In genomic region chr1:182482991-182483909, GRCm38 (mm10) we compare ENCODE assay signal across 15 mouse cellular contexts. TPM values are rescaled to one million over a fixed set of nuclear protein-coding genes. Genes with fewer than 3 reads are reported as not detected.
DNase-seq lines count a peak whose midpoint lies in the region; ATAC-seq and TF ChIP-seq lines count a peak whose summit lies in the region.
"Had no signal": no experiment of that assay in that cellular context is flagged by ENCODE, and none has a peak within 500 bp of the region (broad histone marks: within the 10 kb centered on the region; RNA-seq: fewer than 3 reads in every experiment).

No protein-coding gene starts in this region.

- intact Hi-C loops in gastrocnemius, adult 2 months (cut with DNase I) = no loop called here
- intact Hi-C loops in gastrocnemius, postnatal 36 days (cut with DNase I) = loop anchor here (10.0 kb wide), 1 partner anchor 182 kb away; no protein-coding TSS in a partner anchor

- peak overlapping the region; percentile 64 for H3K27ac ChIP-seq in gastrocnemius, adult 2 months
- peak overlapping the region; percentile 85; the same call in 1 of the 2 replicates for H3K27ac ChIP-seq in kidney, embryonic 16.5 days (ENCODE audit: low read length)
- H3K27ac ChIP-seq: forebrain, embryonic 12.5 days; midbrain, embryonic 13.5 days; neural tube, embryonic 13.5 days had no signal

- H3K4me2 ChIP-seq in kidney, embryonic 16.5 days (replicated peaks; ENCODE audit: low read depth, low read length) = no peak overlapping the region
- H3K4me2 ChIP-seq: forebrain, embryonic 12.5 days; midbrain, embryonic 13.5 days; neural tube, embryonic 13.5 days had no signal

- no peak for DNase-seq in gastrocnemius, adult 2 months
- DNase-seq in gastrocnemius, postnatal 36 days = no peak
- DNase-seq in kidney, postnatal 14 days = no peak
- DNase-seq in right cerebral cortex, postnatal 10 days (ENCODE audit: low spot score in 2 of 2) = peak; percentile 64 to 80
- DNase-seq in right cerebral cortex, postnatal 25 days = no peak
- DNase-seq: cerebellum, adult 8-10 months; gastrocnemius, postnatal 14 days; thymus, postnatal 14 days had no signal

- H3K4me3 ChIP-seq in gastrocnemius, adult 2 months = no peak overlapping the region
- no peak overlapping the region for H3K4me3 ChIP-seq in kidney, embryonic 16.5 days (ENCODE audit: low read length)
- H3K4me3 ChIP-seq: forebrain, embryonic 12.5 days; midbrain, embryonic 13.5 days; neural tube, embryonic 13.5 days had no signal

- H3K4me1 ChIP-seq in kidney, embryonic 16.5 days (ENCODE audit: insufficient read depth, low read length) = peaks cover 36% of the 10 kb centered on the region
- H3K4me1 ChIP-seq: forebrain, embryonic 12.5 days; midbrain, embryonic 13.5 days; neural tube, embryonic 13.5 days had no signal

- no peaks in the 10 kb centered on the region for H3K27me3 ChIP-seq in kidney, embryonic 16.5 days (ENCODE audit: insufficient read depth, low read length)
- H3K27me3 ChIP-seq: forebrain, embryonic 12.5 days; midbrain, embryonic 13.5 days; neural tube, embryonic 13.5 days had no signal

- TF ChIP-seq CTCF in gastrocnemius, adult 2 months (IDR thresholded peaks at IDR 0.05) = no peak

- H3K9ac ChIP-seq in kidney, embryonic 16.5 days (replicated peaks; ENCODE audit: low read length) = no peak overlapping the region
- H3K9ac ChIP-seq: forebrain, embryonic 12.5 days; midbrain, embryonic 13.5 days; neural tube, embryonic 13.5 days had no signal

- H3K9me3 ChIP-seq in kidney, embryonic 16.5 days (ENCODE audit: low read length) = no peaks in the 10 kb centered on the region
- H3K9me3 ChIP-seq: forebrain, embryonic 12.5 days; midbrain, embryonic 13.5 days; neural tube, embryonic 13.5 days had no signal

- no peak for ATAC-seq in kidney, embryonic 16.5 days (ENCODE audit: low FRiP score, low TSS enrichment)
- no peak for ATAC-seq in monocyte, adult 5-6 weeks (replicated peaks; ENCODE audit: insufficient number of reproducible peaks, low FRiP score, low TSS enrichment, poor library complexity, severe bottlenecking)
- ATAC-seq: CD4-positive, CD25-positive, alpha-beta regulatory T cell, adult 4 months; inflammation-experienced regulatory T-cells, adult 6 months; midbrain, embryonic 13.5 days had no signal

- H3K36me3 ChIP-seq in kidney, embryonic 16.5 days (ENCODE audit: insufficient read depth, low read length) = peaks cover 55% of the 10 kb centered on the region

- 91% methylated on average over 14 of the region's 14 CpGs for WGBS in kidney, embryonic 16.5 days

RNA-seq across cellular contexts. Expression of gene Capn2, which starts 34.2 kb away (rescaled TPM):
- 10 to 100 TPM; 46.7 to 55.3 TPM for total RNA-seq in gastrocnemius, adult 2 months (2021)
- 10 to 100 TPM; 43.9 to 51.1 TPM for total RNA-seq in gastrocnemius, postnatal 36 days (2021)
- polyA plus RNA-seq in kidney, embryonic 16.5 days (2015; fragmentation: Nextera tagmentation; extraction: Ambion mirVana) = 136 and 142 TPM in 2 replicates
- 167 to 244 TPM (median 240 TPM) in 3 replicates for total RNA-seq in monocyte, adult 5-6 weeks (2017)

Comparison
In these comparisons a context has a peak if more than half of its experiments do, and no peak if none do; other contexts are left out.
1. DNase-seq: peak in right cerebral cortex, postnatal 10 days (2 of 2); none in gastrocnemius, adult 2 months (single experiment), gastrocnemius, postnatal 36 days (0 of 2), kidney, postnatal 14 days (single experiment) and right cerebral cortex, postnatal 25 days (single experiment).